Mouse (Mus musculus): ENCODE measurements at regions not wholly inside any gene's neighbourhood (a gene's known extent, or its start where the extent isn't known, plus 50 kb on each side); places are given as distances from the start of the nearest gene placed in this dataset.

DNA sequence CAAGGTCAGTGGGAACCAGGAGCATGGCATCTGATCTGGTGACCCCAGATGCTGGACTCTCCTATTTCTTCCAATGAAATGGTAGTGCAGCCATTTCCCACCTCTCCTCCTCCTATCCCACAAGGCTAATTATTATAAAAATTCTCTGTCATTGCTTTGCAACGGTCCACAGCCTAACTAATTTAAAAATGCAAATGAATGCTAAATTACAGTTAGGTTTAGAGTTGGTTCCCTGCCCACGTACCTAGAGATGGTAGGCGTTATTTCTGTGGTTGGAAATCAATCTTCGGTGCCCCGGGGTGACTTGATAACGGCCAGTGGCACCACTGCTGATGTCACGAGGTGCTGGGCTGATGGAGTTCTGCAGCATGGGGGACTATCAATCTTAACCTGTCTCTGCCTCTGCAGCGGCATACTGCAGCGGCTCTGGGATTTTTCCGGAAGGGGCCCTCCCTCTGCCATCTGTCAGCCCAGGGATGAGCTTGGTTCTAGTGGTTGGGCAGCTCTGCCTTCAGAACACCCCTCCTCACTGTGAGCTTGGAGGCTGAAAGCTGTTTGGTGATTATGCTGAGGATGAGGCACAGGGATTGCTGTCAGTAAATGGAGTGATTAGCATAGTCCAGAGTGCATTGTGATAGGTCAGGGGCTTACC, 66.5 kb downstream of the Nmur2 start:
- DNase-seq: no peak

DNA sequence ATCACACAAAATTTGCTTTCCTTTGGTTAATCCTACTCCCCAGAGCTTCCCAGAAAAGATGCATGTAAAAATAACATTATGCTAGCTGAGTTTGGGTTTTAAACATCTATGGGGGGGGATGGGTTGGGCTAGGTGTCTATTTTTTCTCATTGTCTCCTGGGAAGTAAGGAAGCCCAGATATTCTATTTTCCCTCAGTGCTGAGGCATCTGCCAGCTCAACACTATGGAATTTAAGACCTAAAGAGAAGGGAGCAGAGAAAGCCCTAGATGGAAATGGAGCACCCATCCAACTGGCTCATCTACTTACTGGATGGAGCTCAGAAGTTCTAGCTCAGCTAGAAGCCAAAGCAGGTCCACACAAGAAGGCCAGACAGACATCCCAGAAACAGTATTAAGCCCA, 74.2 kb downstream of the Nmur2 start:
- DNase-seq: no peak

DNA sequence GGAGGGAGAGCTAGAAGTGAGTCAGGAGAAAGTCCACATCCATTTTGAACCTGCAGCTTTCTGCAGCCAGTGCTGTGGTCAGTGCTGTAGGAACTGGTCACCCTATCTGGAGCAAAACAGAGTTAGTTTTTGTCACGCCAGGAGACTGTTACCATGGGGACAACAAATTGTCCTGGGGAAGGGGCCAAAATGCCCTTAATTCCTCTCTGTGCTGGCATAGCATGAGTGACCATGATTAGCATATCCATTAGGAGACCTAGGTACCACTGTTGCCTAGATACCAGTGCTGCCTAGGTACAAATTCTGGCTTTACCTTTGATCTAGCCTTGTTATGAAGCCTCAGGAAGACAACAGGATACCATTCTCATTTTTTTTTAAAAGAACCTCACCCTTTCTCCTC, 82.4 kb downstream of the Nmur2 start:
- DNase-seq: peak; percentile 13

DNA sequence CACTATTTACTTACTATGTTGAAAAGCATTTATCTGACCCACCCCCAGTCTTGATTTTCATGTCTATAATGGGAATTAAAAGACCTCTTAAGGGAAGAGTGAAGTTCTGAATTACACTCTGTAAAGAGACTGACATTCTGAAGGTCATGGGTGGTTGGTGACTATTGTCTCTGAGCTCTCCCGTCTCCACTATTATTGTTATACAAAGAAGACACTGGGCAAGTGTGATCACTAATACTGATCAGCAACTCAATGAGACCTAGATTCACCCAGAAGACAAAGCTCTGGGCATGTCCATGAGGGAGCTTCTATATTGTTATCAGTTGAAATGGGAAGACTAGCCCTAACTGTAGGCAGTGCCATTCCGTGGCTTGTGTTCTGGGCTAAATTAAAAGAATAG, 83.5 kb downstream of the Nmur2 start:
- no peak for DNase-seq

DNA sequence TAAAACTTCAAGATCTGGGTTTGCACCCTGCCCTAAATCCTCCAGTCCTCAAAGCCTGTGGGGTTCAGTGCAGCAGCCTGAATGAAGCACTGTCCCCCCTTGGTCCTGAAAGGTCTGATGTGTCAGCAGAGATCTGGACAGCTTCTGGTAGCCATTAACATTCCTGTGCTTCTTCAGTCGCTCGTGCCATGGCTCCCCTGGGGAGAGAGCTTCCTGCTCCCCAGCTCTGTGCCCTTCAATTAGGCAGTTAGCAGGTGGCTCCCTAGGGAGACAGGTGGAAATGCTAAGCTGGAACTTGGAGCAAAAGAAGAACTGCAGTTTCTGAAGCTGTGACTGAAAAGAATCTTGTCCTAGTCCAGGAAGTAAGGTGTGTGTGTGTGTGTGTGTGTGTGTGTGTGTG, 87.1 kb downstream of the Nmur2 start:
- DNase-seq: no peak

DNA sequence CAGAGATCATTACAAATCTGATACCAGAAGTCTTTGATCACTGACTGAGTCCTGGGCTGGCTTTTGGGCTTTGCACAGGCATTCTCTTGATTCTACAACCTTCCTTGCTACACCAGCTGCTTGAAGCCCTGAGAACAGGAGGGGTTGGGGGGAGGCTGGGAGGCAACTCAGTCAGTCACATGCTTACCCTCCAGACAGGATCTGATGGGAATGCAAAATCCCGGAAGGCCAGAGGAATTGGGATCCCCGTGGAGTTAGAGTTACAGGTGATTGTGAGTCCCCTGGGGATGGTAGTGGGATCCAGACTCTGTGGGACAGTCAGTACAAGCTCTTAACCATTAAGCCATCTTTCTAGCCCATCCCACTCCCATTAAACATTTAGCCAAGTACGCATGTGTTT, 91.2 kb downstream of the Nmur2 start:
- no peak for DNase-seq

DNA sequence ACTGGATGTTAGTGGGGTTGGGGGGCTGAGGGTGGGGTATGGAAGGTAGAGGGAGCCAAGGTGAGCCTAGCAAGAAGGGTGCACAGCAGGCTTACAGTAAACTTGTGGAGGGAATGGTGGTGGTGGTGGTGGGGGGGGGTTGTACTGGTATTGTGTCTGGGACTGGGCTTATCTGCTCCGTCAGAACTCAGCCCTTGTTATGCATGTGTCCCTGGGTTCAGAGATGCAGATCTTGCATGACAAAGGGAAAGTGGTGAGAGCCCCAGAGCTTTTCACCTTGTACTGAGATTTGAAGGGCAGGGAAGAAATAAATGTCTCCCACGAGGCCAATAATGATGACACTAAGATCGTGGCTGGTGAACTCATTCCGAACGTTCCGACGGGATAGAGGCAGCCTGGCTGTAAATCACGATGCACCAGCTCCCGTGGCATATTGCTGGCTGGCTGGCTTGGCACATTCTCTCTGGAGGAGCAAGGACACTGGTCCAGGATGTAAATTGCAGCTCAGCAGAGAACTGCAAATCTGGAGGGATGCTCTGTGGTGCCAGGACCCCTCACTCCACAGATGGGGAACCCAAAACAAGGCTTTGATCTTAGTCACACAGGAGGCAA, 94.1 kb downstream of the Nmur2 start:
- DNase-seq: no peak

DNA sequence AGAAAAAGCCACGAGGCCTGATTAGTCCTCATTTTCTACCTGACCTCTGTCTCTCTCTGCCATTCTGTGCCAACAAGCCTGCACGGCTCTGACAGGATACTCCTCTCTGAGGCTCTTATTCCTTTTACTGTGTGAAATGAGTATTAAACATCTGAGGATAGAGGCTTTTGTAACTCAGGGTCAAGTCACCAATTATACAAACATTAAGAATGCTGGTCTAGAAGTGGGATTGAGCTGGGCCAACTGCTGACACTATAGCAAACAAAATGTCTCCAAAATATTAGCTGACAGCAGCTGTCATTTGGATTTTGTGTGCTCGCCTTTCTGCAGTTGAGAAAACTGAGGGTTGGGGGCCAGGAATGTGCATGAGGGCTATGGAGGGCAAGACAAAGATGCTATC, 94.8 kb downstream of the Nmur2 start:
- no peak for DNase-seq

DNA sequence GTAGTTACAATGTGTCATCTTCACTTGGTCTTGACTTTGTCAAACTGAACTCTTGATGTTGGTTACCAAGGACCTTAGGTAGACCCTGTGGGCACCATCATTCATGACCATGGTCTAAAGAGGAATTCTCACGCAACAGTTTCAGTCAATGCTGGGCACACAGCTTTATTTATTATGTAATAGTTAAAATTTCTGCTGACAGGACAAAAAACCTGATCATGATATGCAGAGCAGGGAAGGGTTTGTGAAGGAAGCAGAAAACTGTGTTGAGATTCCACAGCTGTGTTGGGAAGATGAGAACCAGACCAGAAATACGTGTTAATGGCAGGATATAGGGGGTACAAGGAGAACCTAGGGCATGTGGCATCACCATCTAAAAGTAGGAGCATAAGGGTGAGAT, 100.8 kb downstream of the Nmur2 start:
- no peak for DNase-seq

DNA sequence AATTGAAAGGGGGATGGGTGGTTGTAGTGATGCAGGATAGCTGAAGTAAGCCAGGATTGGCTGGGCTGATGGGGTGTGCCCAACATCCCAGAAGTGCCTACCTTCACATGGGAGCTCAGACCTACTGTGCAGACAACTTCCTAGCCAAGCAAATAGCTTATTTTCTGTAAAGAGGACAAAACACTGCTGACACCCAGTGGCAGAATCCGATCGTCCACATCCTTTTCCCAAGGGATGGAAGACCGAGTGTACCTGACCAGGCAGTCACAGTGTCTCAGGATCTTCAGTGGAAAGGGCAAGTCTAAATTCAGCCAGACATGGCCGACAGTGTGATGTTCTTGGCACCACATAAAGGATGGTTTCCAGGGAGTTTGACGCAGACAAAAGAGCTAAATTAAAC, 114.4 kb downstream of the Nmur2 start:
- no peak for DNase-seq

DNA sequence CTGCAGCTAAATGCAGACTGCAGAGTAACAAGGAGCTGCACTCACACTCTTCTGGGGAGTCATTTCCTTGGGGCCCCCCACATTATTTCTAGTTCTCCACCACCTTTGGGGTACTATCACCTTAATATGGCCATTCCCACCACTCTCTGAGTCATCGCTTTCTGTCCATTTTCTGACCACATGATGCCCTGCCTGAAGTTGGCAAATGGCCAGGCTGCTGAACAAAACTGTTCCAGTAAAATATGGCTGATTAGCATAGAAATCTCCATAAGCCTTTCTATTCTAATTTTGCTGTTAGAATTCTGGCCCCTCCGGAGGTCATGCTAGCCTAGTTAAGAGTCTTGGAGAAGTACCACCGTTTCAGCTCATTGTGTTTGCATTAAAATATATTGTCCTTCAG, 121.7 kb downstream of the Nmur2 start:
- DNase-seq: no peak

DNA sequence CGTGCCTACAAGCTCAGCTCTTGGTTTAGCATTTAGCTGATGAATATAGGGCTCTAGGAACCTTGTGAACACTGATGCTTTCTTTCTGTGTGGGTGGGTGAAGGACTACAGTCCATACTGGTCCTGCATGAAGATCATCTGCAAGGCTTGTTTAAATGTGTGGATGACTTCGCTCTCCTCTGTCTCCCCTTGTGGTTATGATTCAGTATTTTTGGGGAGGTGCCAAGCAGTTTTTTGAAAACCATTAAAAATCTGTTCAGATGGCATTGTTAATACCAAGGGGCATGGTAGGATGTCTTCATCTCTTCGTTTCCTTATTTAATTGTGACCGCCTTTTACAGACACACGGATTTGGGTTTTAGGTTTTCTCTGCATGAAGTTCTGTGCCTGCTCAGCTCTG, 122.4 kb downstream of the Nmur2 start:
- no peak for DNase-seq

DNA sequence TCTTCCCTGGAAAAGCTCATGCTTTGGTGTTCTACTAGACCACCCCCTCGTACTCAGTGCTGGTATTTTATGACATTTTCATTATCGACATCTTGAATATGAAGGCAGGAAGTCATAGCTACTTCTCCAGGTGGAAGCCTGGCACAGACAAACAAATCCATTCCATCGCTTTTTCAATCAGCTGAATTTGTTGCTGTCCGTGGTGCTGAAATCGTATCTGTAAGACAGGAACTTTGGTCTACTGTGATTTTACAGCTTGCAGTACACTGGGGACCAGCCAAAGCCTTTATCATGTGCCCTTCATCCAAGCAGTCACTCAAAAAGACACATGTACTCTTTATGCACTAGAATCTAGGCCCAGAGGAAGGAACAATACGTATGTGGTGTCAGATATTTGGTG, 143.3 kb downstream of the Nmur2 start:
- peak; percentile 30 for DNase-seq

DNA sequence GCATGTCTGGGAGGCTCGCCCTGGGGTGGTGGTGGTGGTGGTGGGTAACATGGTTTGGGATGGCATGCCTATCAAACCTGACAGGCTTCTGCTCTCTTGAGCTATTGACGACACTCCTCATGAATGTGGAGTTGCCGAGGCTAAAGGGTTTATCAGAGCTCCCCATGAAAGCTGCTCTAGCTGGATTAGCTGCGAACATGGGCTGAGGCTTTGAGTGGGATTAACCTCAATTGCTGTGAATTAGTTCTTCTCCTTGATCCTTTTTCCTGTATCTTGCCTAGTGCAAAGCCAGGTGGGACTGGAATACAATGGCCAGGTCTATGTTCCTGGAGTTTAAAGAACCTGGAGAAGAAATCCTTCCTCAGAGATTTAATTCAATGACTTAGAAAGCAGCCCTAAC, 150.6 kb downstream of the Nmur2 start:
- no peak for DNase-seq

DNA sequence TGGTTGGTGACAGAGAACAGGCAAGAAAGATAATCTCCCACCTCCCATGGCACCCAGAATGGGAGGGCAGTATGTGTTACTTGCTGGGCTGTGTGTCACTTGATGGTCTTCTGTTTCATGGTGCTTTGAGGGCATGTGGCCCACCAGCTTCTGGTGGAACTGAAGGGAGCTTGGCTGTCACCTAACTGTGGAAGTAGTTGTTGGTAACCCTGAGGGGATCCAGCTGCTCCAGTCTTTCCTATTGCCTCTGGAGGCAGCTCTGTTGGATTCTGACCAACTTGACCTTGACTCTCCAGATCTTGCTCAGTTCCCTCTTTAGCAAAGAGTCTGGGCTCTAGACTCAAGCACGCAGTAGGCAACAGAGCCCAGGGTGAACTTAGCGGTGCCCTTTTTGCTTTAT, 162.2 kb downstream of the Nmur2 start:
- DNase-seq: no peak

DNA sequence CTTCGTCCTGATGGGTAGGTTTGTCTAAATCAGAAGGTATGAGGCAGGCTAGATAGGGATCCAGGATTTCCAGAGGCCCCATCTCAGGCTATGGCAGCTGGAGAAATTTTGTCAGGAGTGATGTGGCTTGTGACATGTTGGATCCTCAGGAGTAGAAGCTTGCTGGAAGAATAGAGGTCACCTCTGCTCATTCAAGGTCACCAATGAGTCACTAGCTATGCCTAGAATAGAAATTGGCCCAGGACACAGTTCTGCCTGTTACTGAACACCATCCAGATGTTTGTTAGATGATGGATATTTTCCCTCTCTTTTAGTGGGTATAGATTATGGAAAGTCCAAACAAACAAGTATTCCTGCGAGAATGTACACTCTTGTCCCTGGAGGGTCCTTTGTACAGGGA, 173.7 kb downstream of the Nmur2 start:
- DNase-seq: no peak

DNA sequence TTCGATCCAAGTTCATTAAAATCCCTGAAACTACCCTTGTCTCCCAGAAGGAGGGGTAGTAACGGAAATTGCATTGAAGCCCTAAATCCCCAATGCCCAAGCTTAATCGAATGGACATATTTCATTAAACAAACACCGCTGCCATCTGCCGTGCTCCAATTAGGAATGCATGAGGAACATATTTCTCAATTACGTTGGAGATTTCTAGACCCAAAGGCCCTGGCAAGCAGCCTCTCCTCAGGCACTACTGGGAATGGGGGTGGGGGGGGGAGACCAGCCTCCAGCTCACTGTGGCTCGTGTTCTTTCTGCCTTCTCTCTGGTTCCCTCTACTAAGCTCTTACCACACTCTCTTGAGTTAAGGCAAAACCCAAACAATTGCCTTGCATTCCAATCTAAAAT, 181.6 kb downstream of the Nmur2 start:
- DNase-seq: no peak

DNA sequence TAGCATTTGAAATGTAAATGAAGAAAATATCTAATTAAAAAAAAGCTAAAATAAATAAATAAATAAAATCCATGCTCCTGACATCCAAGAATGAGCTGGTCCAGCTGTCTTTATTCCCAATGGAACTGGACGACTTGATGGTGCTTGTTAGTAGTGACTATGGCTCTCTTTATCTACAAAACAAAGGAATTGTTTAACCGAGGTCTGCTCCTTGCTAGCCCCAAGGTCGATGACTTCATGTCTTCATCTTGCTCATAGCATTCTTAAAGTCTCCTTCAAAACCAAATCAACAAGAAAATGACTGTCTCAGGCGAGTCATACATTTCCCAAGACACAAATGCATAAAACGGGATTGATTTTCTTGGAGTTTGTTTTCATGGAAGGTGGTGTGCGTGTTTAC, 212.5 kb upstream of the Glra1 start:
- DNase-seq: no peak

DNA sequence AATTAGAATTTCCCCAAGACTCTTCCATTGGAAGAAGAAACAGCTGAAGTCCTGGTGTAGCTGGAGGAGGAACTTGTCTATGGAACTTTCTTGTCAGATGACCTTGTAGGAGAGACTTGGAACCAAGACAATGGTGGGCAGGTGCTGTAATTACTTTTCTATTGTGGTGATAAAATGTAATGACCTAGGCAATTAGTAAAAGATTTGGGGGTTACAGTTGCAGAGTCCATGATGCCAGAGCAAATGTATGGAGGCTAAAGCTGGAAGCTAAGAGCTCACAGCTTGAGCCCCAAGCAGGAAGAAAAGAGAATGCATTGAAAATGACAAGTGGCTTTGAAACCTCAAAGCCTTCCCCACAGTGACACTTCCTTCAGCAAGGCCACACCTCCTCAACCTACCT, 208.6 kb upstream of the Glra1 start:
- no peak for DNase-seq

DNA sequence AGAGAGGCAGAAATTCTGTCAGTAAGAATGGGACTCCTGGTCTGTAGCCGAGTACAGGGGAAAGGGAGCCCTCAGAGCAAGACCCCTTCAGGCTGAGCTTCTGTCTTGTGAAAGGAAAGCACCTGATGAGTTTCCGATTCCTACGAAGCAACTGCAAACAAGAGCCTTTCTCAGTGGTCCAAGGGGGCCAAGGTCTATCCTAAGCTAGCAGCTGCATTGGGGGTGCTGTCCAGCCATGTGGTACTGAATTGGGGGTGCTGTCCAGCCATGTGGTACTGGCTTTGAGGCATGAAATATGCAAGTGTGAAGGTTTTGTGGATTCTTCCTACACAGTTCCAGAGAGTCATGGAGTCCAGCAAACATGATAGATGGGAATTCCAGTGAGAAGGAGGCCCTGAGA, 202.7 kb upstream of the Glra1 start:
- DNase-seq: no peak

DNA sequence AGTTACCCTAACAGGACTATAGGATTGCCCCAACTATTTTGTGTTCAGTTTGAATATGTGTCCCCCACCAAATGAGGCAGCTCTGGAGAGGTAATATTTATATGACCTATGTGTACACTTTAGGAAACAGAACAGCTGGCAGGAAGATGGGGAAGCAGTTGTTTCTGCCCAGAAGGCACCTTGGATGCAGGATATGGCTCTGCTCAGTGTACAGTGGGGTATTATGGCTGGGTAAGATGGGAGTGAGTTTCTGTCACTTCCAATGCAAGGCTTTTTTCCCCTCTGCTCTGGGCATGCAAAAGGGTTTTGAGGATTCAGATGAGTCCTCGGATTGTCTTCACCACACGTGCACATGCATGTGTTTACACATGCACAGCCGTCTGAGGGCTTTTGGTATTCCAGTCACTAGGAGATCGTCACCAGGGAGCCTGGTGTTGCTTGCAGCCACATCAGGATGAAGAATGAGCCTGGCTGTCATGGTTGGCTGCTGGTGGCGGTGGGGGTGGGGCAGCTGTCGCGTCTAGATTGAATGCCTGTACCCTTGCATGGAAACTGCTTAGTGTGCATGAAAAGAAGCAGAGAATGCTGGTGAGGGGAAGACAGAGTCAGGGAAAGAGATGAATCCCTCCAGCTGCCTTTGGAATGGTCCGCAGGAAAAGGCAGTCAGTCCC, 183.3 kb upstream of the Glra1 start:
- no peak for DNase-seq

DNA sequence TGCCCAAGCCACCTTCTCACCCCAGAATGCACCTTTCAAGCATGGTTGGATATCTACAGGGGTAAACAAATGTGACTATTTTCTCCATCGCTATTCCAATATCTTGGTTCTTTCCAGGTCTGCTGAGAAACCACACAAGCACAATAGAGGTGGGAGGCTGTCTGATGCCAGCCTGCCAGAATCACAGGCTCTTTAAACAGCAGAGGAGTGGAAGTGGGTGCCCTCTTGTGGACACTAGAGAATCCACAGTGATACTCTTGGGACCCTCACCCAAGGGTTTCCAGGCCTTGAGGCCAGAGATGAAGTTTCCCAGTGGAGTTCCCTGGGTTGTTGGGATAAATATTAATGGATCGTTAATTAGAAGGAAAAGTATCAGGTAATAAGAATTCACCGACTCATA, 181.6 kb upstream of the Glra1 start:
- DNase-seq: peak; percentile 1

DNA sequence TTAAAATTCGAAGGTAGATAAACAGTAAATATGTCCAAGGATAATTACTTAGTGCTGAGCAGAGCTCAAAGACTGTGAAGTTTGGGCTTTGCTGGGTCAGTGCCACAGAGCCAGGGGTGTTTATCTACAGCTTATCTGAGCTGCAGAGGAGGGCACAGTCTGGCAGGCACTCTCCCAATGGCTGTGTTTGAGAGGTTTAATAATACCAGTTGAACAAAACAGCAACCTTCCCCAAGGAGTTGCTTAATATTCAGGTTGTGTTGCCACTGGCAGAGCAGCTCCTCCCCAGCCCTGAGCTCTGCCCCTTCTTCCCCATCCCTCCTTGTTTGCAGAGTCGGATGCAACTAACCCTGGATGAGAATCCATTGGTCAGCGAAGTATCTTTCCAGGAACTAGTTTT, 173.0 kb upstream of the Glra1 start:
- DNase-seq: no peak

DNA sequence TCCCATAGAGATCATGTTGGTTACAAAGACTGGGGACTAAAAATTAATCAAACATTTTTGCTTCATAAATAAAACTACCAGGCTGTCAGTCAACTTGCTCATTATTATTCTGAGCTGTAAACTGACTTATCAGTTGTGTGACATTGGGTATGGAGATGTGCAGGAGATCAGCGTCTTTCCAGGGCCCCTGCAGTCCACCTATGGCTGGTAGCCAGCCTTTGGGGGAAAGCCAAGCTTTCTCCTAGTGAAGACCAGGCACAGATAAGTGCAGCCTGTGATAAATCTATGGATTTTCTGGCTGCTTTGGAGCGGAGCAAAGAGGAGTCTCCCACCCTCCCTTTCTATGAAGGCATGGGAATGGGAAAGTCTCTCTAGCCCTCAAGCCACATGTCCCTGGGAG, 172.0 kb upstream of the Glra1 start:
- no peak for DNase-seq

DNA sequence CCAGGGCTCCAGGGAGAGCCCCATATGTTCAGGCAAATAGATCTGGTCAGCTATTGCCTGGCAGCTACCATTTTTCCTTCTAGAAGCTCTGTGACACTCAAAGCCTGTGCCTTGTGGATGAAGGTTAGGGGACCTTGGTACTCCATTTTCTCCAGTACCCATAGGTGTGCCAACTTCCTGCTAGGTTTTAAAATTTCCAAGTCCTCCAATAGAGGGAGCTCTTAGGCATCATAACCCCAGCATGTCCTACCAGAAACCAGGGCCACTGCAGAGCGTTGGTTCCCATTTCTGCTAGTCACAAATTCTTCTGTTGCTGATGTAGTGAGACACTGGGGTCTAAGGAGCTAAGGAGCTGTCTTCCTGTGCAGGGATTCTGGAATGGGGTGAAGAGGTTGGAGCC, 165.3 kb upstream of the Glra1 start:
- no peak for DNase-seq

Data from kidney, adult 9 months (tissue).